Mouse (Mus musculus) adrenal gland, postnatal 4 days (tissue): ENCODE measurements around the gene B4galnt3. TPM values are rescaled to one million over a fixed set of nuclear protein-coding genes. Genes with fewer than 3 reads are reported as not detected.

Source experiments
- DNase-seq, 2 experiments: peaks; one replicate each; pipeline ENCODE4 v3.0.0; 2021 to 2022; ENCODE audit warnings: low spot score in 2 of 2, mixed read lengths in 2 of 2
- total RNA-seq, 2 experiments: library from RNA; stranded (reverse); gene quantifications; 2 replicates each; pipeline ENCODE4 v1.2.3; 2021

Gene B4galnt3
- total RNA-seq, 2 experiments from 2014 or later, result 6.7 to 8.7 TPM

DNA sequence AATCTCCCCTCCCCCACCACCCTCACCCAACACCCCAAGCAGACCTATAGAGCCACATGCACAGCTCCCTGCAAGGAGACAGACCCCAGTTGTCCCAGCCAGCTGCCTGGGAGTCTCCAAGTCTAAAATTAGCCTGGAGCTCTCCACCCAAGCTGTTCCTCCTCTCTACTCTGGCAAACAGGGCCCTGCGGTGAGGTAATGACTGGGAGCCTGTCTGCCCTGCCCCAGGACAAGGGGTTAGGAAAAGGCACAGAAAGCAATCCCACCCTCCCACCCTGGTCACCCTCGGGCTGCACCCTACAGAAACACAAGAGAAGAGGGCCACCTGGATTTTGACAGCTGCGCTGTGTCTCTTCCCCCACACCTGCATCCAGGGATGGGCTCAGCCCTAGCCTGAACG lies 19.5 kb downstream of the B4galnt3 start:
- no peak for DNase-seq

DNA sequence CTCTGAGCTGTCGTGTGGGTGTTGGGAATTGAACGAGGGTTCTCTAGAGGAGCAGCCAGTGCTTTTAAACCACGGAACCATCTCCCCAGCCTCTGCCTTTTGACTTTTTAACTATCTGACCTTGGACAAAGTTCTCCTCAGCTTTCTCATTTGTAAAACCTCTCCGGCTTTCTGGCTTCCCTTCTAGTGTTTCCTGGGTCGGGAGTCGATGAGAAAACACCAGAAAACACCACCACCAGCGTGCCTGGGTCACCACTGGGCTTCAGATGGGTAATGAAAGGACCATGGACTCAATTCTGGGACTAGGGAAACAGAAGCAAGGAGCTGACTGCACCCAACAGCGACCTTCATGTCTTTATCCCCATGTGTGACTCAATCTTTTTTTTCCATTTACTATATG lies 20.2 kb downstream of the B4galnt3 start:
- no peak for DNase-seq

DNA sequence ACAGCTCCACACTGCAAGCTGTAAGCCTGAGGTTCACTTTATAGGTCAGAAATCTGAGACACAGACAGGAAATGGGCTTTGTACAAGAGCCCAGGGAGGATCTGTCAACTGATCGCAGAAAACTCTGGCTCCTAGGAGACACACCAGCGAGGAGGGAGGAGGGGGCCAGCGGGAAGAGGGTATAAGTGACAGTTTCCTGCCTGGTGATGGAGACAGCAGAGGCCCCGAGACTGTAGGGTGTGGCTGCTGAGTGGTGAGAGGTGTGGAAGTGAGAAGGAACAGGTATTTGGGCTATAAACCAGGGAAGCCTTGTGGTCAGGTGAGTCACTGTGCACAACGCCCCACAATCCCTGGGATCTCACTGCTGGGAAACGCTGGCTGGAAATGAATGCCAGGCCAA lies 30.2 kb downstream of the B4galnt3 start:
- no peak for DNase-seq

DNA sequence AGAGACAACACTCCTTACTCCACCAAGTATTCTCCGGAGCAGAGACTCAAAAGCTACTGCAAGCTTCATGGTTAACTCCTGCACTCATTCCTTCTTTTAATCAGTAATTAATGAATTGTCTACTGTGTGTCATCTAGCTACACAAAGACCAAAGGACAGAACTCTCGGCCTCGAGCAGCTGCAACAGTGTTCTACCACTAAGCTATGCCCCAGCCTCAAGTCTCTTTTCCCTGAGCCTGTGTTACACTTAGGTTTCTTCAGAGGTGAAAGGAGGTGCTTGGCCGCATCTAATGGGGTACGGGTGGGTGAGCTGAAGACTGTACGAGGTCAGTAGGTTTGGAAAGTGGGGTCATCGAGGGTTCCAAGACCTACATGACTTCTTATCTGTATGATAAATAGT lies 30.8 kb downstream of the B4galnt3 start:
- DNase-seq, result no peak

DNA sequence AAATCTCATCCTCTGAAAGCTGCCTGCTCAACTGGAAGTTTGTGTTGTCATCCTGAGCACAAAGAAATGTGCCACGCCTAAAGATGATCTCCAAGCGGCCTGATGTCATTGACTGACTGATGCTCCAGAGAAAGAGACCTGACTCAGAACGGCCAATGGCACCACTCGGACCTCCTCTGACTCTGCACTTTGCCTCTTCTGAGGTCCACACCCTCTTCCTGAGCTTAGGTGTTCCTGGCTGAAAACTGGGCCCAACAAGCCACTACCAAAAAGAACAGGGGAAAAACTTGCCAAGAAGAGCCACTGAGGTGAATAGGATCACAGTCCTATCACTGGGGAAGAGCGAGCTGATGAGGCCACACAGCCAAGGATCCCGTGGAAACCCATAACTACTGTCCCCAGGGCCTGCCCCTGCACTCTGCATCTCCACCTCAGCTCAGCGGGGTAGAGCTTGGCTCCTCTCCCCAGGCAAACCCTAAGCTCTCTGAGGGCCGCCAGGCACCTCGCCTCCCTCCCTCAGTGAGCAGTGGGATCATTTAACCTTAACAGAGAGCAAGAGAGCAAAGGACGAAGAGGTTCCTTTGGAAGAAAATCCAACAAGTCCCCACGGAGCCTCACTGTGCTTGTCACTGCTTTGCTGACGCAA lies 31.4 kb downstream of the B4galnt3 start:
- DNase-seq, result no peak

DNA sequence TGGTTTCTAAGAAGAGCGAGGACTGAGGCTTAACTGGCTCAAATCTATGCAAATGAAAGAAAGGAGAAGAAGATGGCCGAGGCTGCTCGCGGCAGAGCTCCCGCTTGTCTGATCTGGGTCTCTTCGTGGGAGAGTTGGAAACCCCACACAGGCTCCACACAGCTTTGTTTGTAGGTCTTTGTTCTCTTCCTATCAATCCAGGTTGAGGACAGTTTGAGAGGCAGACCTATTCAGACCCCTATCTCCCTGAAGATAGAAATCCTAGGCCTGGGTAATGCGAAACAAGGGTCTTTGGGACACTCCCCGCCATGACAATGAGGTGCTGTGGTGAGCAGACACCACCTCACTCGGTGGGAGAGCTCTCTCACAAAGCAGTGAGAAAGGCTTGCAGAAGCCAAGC lies 34.9 kb downstream of the B4galnt3 start:
- no peak for DNase-seq

DNA sequence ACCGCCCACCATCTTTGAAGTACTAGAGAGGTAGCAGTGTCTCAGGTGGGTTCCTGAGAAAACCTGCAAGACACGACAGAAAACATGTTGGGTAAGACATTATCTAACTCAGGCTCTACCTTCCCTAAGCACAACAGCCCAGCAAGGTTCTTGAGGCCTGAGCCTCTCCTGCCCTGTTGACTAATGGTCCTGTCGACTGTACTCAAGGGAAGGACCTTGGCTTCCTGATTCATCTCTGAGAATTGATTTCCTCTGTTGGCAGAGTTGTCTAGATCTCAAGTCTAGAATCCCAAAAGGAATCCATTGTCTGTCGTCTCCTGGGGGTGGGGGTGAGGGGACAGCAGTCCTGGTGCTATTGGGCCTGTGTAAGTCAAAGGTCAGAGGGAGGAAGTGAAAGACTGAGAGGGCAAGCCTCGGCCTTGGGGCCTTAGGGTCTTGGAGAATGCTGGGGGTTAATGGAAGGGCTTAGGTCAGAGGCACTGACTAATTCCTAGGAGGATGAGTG lies 37.9 kb downstream of the B4galnt3 start:
- DNase-seq, result no peak

DNA sequence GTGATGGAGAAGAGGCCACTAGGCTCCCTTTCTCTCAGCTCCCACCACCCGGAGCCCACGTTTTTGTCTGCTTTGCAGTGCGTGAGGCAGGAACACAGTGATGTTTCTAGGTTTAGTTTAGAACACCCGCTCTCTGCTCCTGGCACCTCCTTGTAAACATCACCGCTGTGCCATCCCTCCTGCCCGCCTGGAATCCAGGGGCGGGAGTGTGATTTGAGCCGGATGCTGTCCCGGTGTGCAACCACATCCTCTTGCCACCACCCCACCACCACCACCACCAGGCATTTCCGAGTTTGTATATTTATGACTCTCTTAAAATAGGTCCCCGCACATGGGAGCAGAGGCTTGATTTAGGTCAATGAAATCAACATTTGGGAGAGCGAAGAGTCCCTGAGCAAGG lies 38.7 kb downstream of the B4galnt3 start:
- no peak for DNase-seq

DNA sequence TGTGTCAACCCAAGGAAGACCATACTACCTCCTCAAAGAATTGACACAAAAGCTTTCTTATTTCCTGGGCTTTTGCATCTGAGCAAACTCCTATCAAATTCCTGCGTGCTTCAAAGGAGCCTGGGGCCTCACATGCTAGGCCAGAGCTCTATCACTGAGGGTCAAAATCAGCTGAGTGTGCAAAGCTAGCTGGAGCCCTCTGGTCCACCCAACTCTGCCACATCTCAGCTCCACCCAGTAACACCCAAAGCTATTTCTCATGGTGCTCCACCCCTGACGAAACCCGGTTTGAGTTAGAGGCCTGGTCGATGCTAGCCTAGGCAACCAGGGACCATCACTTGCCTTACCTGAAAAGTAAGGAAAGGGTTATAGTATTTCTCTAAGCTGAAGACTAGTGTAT lies 39.2 kb downstream of the B4galnt3 start:
- no peak for DNase-seq

DNA sequence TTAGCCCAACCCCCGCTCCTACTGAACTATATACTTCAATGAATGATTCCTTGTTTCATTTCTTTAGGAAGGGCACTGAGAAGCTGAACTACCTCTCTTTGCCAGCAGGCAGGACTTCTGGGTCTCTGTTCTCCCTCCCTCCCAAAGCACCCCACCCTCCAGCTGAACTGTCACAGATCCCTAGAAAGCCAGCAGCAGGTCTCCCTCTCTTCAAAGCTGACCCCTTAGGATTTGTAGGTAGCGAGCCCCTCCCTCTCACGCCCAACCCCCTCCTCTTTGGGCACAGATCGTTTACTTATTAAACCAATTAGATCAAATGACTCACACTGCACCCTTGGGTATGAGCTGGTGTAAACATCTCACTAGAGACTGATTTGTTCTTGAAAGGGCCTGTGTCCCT lies 39.7 kb downstream of the B4galnt3 start:
- no peak for DNase-seq

DNA sequence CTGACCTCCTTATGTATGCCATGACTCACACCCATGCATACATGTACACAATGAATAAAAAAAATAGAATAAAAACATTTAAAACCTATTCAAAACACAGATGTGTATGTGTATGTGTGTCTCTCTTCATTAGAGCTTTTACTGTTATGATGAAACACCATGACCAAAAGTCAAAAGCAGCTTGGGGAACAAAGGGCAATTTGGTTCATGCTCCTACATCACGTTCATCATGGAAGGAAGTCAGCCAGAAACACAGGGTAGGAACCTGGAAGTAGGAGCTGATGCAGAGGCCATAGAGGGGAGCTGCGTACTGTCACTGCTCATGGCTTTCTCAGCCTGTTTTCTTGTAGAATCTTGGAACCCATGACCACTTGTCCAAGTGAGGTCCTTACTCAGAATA lies 41.6 kb downstream of the B4galnt3 start:
- DNase-seq, result no peak

DNA sequence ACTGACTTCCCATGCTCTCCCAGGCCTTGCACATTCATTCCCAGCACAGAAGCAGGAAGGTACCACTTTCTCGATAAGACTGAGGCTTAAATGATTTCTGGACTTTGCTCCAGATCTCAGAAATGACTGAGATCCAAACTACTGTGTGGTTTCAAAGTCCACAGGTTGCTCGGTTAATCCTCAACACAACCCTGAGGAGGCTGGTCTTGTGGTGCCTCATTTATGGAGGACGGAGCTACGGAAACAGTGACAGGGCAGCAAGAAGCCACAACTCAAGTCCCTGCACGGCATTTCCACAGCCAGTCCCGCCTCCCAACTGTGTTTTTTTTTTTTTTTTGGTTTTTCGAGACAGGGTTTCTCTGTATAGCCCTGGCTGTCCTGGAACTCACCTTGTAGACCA lies 43.3 kb downstream of the B4galnt3 start:
- no peak for DNase-seq

DNA sequence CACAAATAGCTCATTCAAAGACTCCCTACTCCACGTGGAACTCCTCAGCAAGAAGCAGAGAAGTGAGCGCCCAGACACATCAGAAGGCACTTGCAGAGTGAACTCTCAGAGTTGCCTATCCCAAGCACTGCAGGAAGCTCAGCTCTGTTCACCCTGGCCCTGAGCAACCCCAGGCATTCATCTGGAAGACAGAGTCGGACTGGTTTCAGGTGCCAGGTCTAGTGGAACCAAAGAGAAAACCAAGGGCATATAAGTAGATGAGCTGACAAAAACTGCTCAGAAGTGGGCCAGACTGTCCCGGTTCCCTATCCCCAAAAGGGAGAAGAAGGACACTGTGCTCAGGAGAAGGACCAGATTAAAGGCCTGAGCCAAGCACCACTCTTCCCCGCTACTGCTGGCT lies 44.5 kb downstream of the B4galnt3 start:
- no peak for DNase-seq

DNA sequence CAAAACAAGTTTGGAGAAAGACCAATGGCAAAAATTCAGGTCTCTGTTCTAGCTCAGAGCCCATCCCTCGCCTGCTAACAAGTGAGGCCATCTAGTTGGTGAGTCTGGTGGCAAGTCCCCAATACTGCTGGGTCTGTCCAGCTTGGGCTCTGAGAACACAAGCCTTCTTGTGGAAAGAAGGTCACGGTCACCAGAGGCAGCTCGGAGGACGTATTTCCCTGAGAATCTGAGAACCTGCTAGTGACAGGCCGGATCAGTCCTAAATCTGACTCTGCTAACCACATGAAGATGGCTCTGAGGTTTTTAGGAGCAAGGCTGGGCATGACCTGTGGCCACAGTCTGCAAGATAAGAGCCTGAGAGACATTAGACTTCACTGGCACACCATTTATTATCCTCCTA lies 47.7 kb downstream of the B4galnt3 start:
- no peak for DNase-seq

DNA sequence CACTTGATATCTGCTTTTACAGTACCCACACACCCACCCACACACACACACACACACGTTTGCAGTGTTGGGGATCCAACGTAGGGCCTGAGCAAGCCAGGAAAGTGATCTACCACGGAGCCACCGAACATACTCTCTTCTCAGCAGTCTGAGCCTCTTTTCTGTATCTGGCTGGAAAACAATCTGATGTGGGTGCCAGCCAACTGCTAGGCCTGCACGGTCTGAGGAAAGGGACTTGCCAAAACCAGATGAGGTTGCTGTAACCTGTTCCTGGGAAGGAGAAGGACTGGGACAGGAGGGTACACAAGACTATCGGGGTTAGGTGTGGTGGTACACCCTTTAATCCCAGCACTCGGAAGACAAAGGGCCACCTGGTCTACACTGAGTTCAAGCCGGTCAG lies 51.1 kb downstream of the B4galnt3 start:
- no peak for DNase-seq

DNA sequence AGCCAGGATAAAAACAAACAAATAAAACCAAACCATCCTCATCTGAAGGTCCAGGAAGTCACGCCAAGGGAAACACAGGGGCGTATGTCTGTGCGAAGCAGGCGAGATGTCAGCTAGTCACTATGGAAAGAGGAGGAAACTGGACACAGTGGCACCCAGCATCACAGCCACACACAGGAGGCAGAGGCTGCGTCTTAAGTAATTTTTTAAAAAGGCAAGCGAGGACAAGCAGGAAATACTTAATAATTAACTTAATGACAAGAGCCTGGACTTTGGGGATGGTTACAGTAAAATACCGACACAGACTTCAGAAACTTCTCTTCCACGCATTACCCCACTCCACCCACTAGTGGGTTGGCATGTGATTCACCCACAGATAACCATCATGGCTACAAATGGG lies 51.8 kb downstream of the B4galnt3 start:
- DNase-seq, result no peak

DNA sequence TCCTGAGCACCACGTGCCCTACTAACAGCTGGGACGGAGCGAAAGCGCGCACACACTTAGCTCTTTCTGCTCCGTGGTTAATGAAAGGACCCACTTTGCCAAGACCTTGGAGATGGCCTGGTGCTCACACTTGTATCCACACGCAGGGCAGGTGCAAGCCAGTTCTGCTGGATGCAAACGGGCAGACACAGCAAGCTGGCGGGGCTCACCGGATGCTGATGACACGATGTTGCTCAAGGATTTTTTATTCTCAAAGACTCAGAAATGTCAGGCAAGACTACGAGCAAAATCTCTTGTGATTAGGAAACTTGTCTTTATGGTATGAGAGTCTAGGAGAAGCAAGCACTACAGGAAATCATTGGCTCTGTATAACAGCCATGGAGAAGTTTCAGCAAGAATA lies 52.9 kb downstream of the B4galnt3 start:
- DNase-seq, result no peak

DNA sequence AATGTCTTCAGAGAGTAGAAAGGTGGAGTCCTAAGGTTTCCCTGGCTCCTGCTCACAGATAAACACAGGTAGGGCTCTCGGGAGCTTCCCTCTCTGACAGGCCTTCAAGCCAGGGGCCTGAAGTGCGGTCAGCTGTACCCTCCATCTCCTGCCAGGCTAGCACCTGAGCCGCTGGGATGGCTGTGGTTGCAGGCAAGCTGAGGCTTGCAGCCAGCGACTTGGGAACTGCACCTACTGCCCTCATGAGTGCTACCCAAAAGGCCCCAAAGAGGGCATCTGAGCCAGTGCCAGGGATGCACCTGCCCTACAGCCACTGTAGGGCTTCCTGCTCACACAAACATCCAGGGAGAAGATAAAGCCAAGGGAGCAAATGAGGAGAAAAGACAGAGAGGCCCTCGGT lies 53.9 kb downstream of the B4galnt3 start:
- DNase-seq, result no peak

DNA sequence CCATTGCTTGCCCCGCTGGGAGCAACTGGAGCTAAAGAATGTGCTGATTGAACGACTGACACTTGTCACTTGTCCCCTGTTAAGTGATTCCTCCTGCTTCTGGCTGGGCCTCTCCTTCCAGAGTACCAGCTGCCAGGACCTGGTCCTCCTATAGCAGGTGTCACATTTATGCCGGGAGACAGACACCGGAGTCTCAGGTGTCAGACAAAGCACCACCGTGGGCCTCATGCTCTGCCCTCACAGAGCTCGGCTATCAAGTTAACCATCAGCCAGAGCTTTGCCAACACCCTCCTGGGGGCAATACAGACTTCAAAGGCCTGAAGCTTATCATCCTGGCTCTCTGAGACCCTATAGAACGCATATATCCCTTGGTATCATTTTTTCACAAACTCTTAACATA lies 58.5 kb downstream of the B4galnt3 start:
- no peak for DNase-seq

DNA sequence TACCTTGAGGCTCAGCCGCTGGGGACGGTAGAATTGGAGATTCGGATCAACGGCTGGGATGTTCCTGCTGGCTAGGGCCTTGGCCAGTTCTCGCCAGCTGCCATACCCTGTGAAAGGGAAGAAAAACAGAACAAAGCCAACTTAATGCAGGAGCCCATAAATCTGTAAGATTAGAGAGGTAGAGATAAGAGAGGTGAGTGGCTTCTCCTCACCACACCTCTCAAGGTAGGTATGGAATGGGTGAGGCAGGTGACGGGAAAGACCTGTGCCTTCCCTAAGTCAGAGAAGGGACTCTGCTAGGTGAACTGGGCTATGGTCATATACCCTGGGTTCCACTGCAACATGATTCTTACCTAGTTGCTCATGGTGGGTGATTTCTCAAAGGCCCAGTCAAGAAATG lies 61.5 kb downstream of the B4galnt3 start:
- DNase-seq, result no peak

DNA sequence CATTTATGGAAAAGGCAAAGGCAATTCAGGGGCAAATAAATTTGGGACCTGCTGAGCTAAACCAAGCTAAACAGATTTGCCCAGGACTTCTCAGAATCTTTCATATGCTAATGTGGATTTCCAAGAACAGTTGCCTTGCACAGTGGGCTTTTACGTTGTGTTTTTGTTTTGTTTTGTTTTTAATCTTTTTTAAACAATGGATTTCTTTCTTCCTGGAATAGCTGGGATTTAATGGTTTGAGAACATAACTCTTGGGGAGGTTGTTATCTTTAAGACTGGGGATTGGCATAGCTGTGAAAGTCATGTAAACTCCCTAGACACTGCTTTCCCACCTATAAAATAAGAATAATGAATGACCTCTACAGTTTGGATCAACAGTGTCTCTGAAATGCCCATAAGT lies 63.9 kb downstream of the B4galnt3 start:
- DNase-seq, result no peak

DNA sequence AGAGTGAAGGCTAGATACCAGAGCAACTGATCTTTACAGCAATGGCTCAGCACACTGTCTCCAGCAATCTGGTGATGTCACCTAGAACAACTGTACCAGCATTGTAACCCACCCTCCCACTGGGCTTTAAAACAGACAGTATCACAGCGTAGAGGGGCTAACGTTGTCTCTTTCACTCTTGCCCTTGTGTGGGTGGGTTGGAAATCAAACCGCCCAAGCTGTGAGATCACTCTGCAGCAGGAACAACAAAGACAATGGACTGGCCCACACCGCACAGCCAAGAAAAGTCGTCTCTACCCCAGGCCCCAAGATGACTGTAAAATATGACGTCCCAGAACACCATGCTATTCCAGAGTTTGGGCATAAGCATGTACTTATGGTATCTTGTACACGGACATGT lies 64.6 kb downstream of the B4galnt3 start:
- no peak for DNase-seq

DNA sequence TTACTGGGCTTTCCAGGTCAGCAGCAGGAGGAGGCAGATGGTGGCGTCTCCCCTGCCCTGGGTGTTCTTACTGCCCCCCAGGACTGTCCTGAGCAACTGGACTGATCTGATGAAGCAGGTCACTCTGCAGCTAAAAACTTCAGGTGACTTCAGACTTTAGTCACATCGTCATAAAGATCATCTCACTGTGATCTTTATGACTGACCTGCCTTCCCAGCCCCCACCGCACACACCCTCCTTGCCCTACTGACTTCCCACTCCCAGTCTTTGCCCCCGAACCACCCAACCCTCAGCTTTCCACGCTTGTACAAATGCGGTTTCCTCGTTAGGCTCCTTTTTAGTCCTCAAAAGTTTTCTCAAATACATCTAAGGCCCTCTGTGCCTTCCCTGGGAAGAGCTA lies 67.3 kb downstream of the B4galnt3 start:
- no peak for DNase-seq

DNA sequence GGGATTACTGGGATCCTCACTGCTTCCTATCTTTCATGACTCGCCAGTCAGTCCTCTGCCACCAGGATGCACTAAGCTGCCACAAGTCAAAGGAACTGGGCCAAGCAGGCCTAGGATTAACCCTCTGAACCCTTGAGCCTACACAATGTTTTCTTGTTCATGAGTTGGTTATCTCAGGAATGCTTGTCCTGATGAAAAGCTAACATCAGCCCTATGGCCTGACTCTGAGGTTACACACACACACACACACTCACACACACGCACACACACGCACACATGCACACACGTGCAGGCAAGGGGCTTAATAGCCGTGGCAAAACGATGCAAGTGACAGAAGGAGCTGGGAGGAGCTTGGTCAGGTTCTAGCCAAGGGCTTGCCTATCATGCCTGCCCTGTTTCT lies 69.0 kb downstream of the B4galnt3 start:
- DNase-seq, result no peak
